Mouse (Mus musculus) liver, postnatal 0 days (tissue): ENCODE data around the gene Tm6sf2. TPM values are rescaled to one million over a fixed set of nuclear protein-coding genes. Genes with fewer than 3 reads are reported as not detected.

Experiments used
- ATAC-seq: fragments of 200-750 bp; cut with Nextera tagmentation; 2 replicates; pipeline ENCODE4 v1.8.0; 2017; ENCODE audit warnings: mild to moderate bottlenecking, moderate library complexity
- DNase-seq: peaks from one replicate; pipeline ENCODE4 v3.0.0-alpha.2; 2016
- H3K27ac ChIP-seq: fragments of 300-500 bp; sonication (generic); 2 replicates; pipeline ENCODE4 v1.5.1; 2014; ENCODE audit warnings: antibody characterized with exemption, moderate library complexity, mild to moderate bottlenecking, low read depth
- H3K27me3 ChIP-seq: fragments of 300-500 bp; sonication (generic); 2 replicates; pipeline ENCODE4 v1.6.1; 2014; ENCODE audit warnings: low read length, control low read depth, mixed read lengths; ENCODE audit not compliant: insufficient read depth
- H3K36me3 ChIP-seq: fragments of 300-500 bp; sonication (generic); replicated peaks from 2 replicates; pipeline ENCODE4 v1.6.1; 2014; ENCODE audit warnings: mild to moderate bottlenecking, control low read depth, low read length, moderate library complexity, mixed read lengths; ENCODE audit not compliant: insufficient read depth
- H3K4me1 ChIP-seq: fragments of 300-500 bp; sonication (generic); 2 replicates; pipeline ENCODE4 v1.6.1; 2014; ENCODE audit warnings: antibody characterized with exemption, mild to moderate bottlenecking, control low read depth; ENCODE audit not compliant: insufficient read depth
- H3K4me2 ChIP-seq: fragments of 300-500 bp; sonication (generic); 2 replicates; pipeline ENCODE4 v1.6.1; 2014; ENCODE audit warnings: low read depth, mild to moderate bottlenecking, low read length, moderate library complexity, mixed read lengths
- H3K4me3 ChIP-seq: fragments of 300-500 bp; sonication (generic); 2 replicates; pipeline ENCODE4 v1.5.1; 2014; ENCODE audit warnings: low read depth, low read length
- H3K9ac ChIP-seq: fragments of 300-500 bp; sonication (generic); replicated peaks from 2 replicates; pipeline ENCODE4 v1.6.1; 2014; ENCODE audit warnings: mild to moderate bottlenecking, moderate library complexity
- H3K9me3 ChIP-seq: fragments of 300-500 bp; sonication (generic); 2 replicates; pipeline ENCODE4 v1.6.1; 2016; ENCODE audit warnings: mild to moderate bottlenecking, control low read depth, low read length, mixed read lengths
- CTCF ChIP-seq: sonication (generic); IDR thresholded peaks from 2 replicates; pipeline ENCODE4 v1.5.1; 2016; ENCODE audit warnings: antibody characterized with exemption, low read depth
- EP300 ChIP-seq: IDR thresholded peaks from 2 replicates; pipeline ENCODE4 v1.6.1; 2016; ENCODE audit warnings: antibody characterized with exemption, low read depth, mild to moderate bottlenecking
- WGBS: fragments of 180-500 bp; shearing (Covaris S2); extraction: QIAGEN DNeasy Blood & Tissue Kit; methylation state at CpG from one replicate; pipeline ENCODE4 v1.1.7; 2014; ENCODE audit not compliant: insufficient replicate concordance; 5-methylcytosine and 5-hydroxymethylcytosine counted together
- microRNA-seq: library from miRNA; unstranded; fragments of <30 nt; microRNA quantifications from one replicate; pipeline ENCODE4, GENCODE M21; 2016
- polyA plus RNA-seq: library from polyadenylated mRNA; unstranded; fragments of >200 nt; fragmentation: Nextera tagmentation; extraction: Ambion mirVana; gene quantifications from 2 replicates; pipeline ENCODE4 v1.2.1, GENCODE M21; 2015

The Tm6sf2 gene
- polyA plus RNA-seq, 1 experiment from 2014 or later, result 38.7 TPM

DNA sequence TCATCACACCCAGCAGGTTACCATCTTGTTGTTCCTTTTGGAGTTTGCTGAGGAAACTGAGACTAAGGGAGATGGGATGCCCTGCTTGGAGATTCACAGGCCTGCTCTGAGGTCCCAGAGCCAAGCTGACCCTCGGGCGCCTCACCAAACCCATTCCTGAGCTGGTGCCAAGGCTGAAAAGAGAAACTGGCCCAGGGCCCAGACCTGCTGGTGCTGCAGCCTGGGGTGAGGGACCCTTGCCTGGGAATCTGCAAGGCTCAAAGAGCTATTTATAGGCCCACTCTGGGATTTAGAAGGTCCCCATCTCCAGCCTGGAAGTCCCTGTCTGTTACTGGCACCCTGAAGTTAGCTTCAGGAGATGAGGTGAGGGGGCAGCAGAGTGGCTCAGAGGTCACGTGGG, 55.7 kb downstream of the Tm6sf2 start:
- Histone ChIP-seq H3K4me2 (no peak overlapping the region), H3K27ac (no peak overlapping the region), H3K4me3 (no peak overlapping the region), H3K36me3 (no peaks in the 10 kb centered on the region; the same call in 1 of the 2 replicates), H3K9ac (no peak overlapping the region), H3K27me3 (no peaks in the 10 kb centered on the region), H3K4me1 (peaks cover 17% of the 10 kb centered on the region), H3K9me3 (no peaks in the 10 kb centered on the region)
- ATAC-seq, result no peak
- no peak for TF ChIP-seq CTCF
- no peak for TF ChIP-seq EP300
- WGBS, result 81% methylated on average over 3 of the region's 3 CpGs
- DNase-seq, result no peak

DNA sequence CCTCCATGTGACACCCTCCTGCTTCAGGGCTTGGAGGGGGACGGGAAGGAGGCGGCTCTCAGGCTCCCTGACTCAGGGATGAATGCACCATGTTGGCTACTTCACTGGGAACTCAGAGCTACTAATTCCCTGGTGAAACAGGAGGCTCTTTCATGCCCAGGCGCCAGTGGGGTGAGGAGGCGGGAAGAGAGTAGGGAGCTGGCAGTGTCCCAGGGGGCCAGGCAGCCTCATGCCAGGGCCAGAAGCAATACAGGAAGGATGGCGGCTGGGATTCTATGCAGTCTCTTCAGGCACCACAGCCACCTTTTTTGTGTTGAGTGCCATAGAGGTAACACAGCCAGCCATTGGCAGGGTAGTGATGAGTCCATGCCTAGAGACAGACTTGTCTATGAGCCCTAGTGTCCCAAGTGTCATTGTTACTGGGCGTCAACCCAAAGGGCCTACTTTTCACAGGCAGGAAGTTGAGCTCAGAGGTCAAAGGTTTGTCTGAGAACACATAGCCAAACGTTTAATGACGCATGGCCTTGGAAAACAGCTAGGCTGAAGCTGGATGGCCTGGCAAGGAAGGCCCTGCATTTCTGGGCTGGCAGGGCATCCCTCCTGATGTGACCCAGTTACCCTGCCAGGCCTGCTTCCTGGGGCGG, 56.7 kb downstream of the Tm6sf2 start:
- peak overlapping the region; percentile 34 for H3K27ac ChIP-seq
- ATAC-seq, result peak; percentile 43
- H3K4me1 ChIP-seq, result peaks cover 17% of the 10 kb centered on the region
- no peak for DNase-seq
- 71% methylated on average over 9 of the region's 9 CpGs for WGBS
- no peak overlapping the region for H3K9ac ChIP-seq
- H3K4me3 ChIP-seq, result no peak overlapping the region
- no peak overlapping the region for H3K4me2 ChIP-seq
- no peaks in the 10 kb centered on the region for H3K9me3 ChIP-seq
- H3K36me3 ChIP-seq, result peaks cover 6% of the 10 kb centered on the region
- no peak for TF ChIP-seq CTCF
- TF ChIP-seq EP300, result no peak
- H3K27me3 ChIP-seq, result no peaks in the 10 kb centered on the region

Small RNA genes lying within 50 kb of the gene (microRNA-seq; reads per million reads assigned to microRNA genes)
- not detected for gene Mir7066

Other genes with a start within 250 kb of the Tm6sf2 start
- gene Pbx4, start 240.4 kb upstream of the Tm6sf2 start, polyA plus RNA-seq, result 2.3 and 2.7 TPM in 2 replicates
- gene Cilp2, start 185.2 kb upstream of the Tm6sf2 start, polyA plus RNA-seq, result 0.02 TPM in 1 of 2 replicates, not detected in the other
- gene Tssk6, start 170.7 kb upstream of the Tm6sf2 start, polyA plus RNA-seq, result 1.3 and 1.7 TPM in 2 replicates
- gene Ndufa13, start 170.4 kb upstream of the Tm6sf2 start, polyA plus RNA-seq, result 152 TPM in 2 replicates
- gene Yjefn3, start 170.2 kb upstream of the Tm6sf2 start, polyA plus RNA-seq, result 0.72 and 0.89 TPM in 2 replicates
- 19.5 and 20.7 TPM in 2 replicates for gene Gatad2a, start 76.5 kb upstream of the Tm6sf2 start, polyA plus RNA-seq
- 11.1 and 12.2 TPM in 2 replicates for gene Mau2, start 30.2 kb upstream of the Tm6sf2 start, polyA plus RNA-seq
- 11.7 and 11.8 TPM in 2 replicates for gene Sugp1, start 30.1 kb upstream of the Tm6sf2 start, polyA plus RNA-seq
- 0.02 TPM in 1 of 2 replicates, not detected in the other for gene Hapln4, start 10.5 kb downstream of the Tm6sf2 start, polyA plus RNA-seq
- not detected in 2 replicates for gene Ncan, start 47.9 kb downstream of the Tm6sf2 start, polyA plus RNA-seq
- 13.5 and 14.9 TPM in 2 replicates for gene Nr2c2ap, start 58.4 kb downstream of the Tm6sf2 start, polyA plus RNA-seq
- 3.6 TPM in 2 replicates for gene Rfxank, start 66.2 kb downstream of the Tm6sf2 start, polyA plus RNA-seq
- gene Borcs8, start 66.6 kb downstream of the Tm6sf2 start, polyA plus RNA-seq, result 17.6 and 18.8 TPM in 2 replicates
- gene Mef2b, start 66.8 kb downstream of the Tm6sf2 start, polyA plus RNA-seq, result 0.11 TPM in 1 of 2 replicates, not detected in the other
- gene Tmem161a, start 99.4 kb downstream of the Tm6sf2 start, polyA plus RNA-seq, result 17.3 and 20.2 TPM in 2 replicates
- gene Slc25a42, start 139.4 kb downstream of the Tm6sf2 start, polyA plus RNA-seq, result 18.5 and 19.2 TPM in 2 replicates
- gene Sugp2, start 161.3 kb downstream of the Tm6sf2 start, polyA plus RNA-seq, result 7.3 and 8.3 TPM in 2 replicates
- gene Armc6, start 161.5 kb downstream of the Tm6sf2 start, polyA plus RNA-seq, result 5.3 and 6.3 TPM in 2 replicates
- gene Homer3, start 209.9 kb downstream of the Tm6sf2 start, polyA plus RNA-seq, result 4.3 and 5.6 TPM in 2 replicates
- gene Ddx49, start 229.6 kb downstream of the Tm6sf2 start, polyA plus RNA-seq, result 15.2 and 16.3 TPM in 2 replicates
- 162 and 171 TPM in 2 replicates for gene Cope, start 229.6 kb downstream of the Tm6sf2 start, polyA plus RNA-seq
- gene Cers1, start 242.9 kb downstream of the Tm6sf2 start, polyA plus RNA-seq, result 0.12 TPM in 1 of 2 replicates, not detected in the other